Mouse (Mus musculus): ENCODE measurements around the gene Utp14b. TPM values are rescaled to one million over a fixed set of nuclear protein-coding genes. Genes with fewer than 3 reads are reported as not detected.

Utp14b gene
- polyA plus RNA-seq, 1 experiment from 2014 or later: 1.8 TPM

DNA sequence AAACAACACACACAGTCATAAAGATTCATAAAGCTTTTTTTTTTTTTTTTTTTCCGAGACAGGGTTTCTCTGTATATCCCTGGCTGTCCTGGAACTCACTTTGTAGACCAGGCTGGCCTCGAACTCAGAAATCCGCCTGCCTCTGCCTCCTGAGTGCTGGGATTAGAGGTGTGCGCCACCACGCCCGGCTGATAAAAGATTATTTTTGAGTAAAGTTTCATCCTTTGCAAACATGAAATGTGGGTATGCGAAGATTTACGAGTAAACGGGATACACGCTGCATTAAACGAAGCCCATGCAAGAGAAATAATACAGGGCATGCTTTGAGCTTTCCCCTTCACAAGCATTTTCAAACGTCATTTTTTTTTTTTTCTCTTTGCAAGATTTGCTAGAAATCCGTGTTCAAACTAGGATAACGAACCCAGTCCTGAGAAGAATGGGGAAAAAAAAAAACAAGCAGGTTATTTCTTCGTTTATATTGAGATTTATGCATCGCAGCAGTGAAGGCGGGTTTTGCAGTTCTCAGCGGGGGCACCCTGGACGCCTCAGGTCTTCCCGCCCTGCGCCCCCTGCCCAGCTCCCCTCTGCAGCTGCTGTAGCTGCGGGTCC is 713 bp upstream of the Utp14b start:
- Histone ChIP-seq H3K27ac (replicated peaks) (peak overlapping the region; percentile 96), H3K27me3 (no peaks in the 10 kb centered on the region), H3K9me3 (no peaks in the 10 kb centered on the region), H3K4me2 (replicated peaks) (peak overlapping the region; percentile 48), H3K4me1 (peaks cover 35% of the 10 kb centered on the region), H3K9ac (replicated peaks) (peak overlapping the region; percentile 68), H3K36me3 (no peaks in the 10 kb centered on the region), H3K4me3 (peak overlapping the region; percentile 66)
- WGBS: 26% methylated on average over 22 of the region's 22 CpGs
- no peak for ATAC-seq (replicated peaks)

DNA sequence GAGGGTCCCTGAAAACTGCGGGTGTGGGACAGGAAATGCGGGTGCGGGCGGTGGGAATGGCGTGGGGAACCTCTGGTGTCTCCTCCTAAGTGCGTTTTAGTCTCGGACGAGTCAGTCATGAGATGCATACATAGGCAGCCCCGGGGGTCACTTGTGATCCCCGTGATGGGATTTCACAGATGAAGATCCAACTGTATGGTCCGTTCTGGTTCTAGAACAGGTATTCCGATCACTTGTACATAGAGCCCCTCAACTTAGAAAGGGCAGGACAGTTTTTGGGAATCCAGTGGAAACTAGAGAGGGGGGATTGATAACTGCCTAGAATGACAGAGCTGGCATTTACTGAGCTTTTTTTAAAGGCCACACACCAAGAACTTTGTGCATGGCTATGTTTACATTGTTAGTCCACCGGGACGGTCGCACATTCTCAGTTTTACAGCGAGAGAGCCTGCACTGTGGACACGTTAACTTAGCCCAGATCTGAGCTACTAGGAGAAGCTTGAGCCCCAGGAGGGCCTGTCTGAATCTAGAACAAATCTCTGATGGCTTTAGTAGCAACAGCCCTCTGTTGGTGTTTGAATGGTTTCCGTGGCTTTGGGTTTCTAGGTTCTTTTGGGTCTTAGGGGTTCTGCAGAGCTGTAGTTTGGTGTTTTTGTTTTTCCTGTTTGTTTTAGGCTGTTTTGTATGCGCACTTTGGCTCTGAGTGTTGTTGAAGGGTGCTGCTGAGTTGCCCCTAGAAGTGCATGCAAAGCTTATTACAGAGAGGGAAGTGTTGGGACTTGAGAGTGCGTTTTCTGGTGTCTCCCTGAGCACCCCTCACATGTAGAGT is 817 bp downstream of the Utp14b start:
- H3K4me2 ChIP-seq (replicated peaks): peak overlapping the region; percentile 65
- no peaks in the 10 kb centered on the region for H3K36me3 ChIP-seq
- H3K27ac ChIP-seq (replicated peaks): peak overlapping the region; percentile 96
- H3K4me3 ChIP-seq: peak overlapping the region; percentile 66
- peaks cover 35% of the 10 kb centered on the region for H3K4me1 ChIP-seq
- H3K9ac ChIP-seq (replicated peaks): peak overlapping the region; percentile 87
- under 1% methylated on average over 20 of the region's 20 CpGs for WGBS
- no peak for ATAC-seq (replicated peaks)
- no peaks in the 10 kb centered on the region for H3K9me3 ChIP-seq
- no peaks in the 10 kb centered on the region for H3K27me3 ChIP-seq

DNA sequence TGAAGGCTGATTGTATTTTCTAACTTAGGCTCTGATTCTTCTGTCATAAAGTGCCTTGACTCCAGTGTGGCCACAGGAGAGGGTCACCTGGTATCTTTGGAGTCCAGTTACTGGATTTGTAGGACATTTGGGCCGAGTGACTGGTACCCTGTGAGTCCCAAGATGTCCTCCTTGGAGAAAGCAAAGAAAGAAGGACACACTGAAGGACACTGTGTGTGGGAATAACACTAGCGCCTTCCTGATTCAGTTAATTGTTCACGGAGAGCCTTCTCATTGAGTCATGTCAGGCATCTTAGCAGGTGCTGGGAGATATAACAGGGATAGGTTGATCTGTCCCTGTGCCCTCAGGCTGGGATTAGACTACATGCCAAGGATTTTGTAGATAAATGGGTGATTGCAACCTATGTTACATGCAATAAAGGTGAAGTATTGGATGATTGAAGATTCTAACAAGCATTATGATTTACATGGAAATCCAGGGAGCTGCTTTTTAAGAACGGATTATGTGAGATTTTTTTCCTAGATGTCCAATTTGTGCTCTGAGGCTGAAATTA is 1.5 kb downstream of the Utp14b start:
- Histone ChIP-seq H3K9ac (replicated peaks) (peak overlapping the region; percentile 87), H3K27ac (replicated peaks) (no peak overlapping the region), H3K4me3 (peak overlapping the region; percentile 66), H3K9me3 (no peaks in the 10 kb centered on the region), H3K4me2 (replicated peaks) (peak overlapping the region; percentile 65), H3K4me1 (peaks cover 35% of the 10 kb centered on the region), H3K27me3 (no peaks in the 10 kb centered on the region), H3K36me3 (peaks cover 2% of the 10 kb centered on the region; the same call in 1 of the 2 replicates)
- whole genome bisulfite sequencing: 17% methylated on average over 4 of the region's 4 CpGs
- ATAC-seq (replicated peaks): no peak

DNA sequence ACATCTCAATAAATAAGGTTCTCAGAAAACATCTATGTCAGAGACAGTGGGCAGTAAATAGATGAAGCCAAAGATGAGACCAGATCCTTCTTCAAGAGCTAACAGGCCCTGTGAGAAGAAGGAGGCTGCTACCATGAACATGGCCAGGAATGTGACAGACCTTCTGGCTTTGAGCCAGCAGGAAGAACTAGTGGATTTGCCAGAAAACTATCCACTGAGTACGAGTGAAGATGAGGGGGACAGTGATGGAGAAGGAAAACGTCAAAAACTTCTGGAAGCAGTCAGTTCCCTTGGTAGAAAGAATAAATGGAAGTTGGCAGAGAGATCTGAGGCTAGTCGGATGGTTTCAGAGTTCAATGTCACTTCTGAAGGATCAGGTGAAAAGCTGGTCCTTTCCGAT is 6.5 kb downstream of the Utp14b start:
- H3K36me3 ChIP-seq: peaks cover 26% of the 10 kb centered on the region
- no peak overlapping the region for H3K4me3 ChIP-seq
- H3K9me3 ChIP-seq: no peaks in the 10 kb centered on the region
- peaks cover 20% of the 10 kb centered on the region for H3K4me1 ChIP-seq
- no peaks in the 10 kb centered on the region for H3K27me3 ChIP-seq
- no peak overlapping the region for H3K27ac ChIP-seq (replicated peaks)
- no peak overlapping the region for H3K4me2 ChIP-seq (replicated peaks)
- H3K9ac ChIP-seq (replicated peaks): no peak overlapping the region
- WGBS: 87% methylated on average over 4 of the region's 4 CpGs
- ATAC-seq (replicated peaks): no peak

DNA sequence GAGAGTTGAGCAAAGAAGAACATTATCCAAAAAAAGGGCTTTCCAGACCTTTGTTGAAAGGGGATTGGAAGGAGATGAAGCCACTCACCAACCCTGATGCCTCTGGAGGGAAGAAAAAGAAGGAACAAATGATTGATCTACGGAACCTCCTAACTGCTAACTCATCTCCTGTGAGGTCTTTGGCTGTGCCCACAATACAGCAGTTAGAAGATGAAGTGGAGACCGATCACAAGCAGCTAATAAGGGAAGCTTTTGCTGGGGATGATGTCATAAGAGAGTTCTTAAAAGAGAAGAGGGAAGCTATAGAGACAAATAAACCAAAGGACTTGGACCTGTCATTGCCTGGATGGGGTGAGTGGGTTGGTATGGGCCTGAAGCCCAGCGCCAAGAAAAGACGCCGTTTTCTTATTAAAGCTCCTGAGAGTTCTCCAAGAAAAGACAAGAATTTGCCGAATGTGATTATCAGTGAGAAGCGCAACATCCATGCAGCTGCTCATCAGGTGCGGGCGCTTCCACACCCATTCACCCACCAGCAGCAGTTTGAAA is 8.2 kb downstream of the Utp14b start:
- Histone ChIP-seq H3K27ac (replicated peaks) (no peak overlapping the region), H3K9ac (replicated peaks) (no peak overlapping the region), H3K4me2 (replicated peaks) (no peak overlapping the region), H3K9me3 (no peaks in the 10 kb centered on the region), H3K4me3 (no peak overlapping the region), H3K27me3 (no peaks in the 10 kb centered on the region), H3K36me3 (peaks cover 26% of the 10 kb centered on the region), H3K4me1 (peaks cover 4% of the 10 kb centered on the region; the same call in 1 of the 2 replicates)
- no peak for ATAC-seq (replicated peaks)
- WGBS: 93% methylated on average over 9 of the region's 9 CpGs

DNA sequence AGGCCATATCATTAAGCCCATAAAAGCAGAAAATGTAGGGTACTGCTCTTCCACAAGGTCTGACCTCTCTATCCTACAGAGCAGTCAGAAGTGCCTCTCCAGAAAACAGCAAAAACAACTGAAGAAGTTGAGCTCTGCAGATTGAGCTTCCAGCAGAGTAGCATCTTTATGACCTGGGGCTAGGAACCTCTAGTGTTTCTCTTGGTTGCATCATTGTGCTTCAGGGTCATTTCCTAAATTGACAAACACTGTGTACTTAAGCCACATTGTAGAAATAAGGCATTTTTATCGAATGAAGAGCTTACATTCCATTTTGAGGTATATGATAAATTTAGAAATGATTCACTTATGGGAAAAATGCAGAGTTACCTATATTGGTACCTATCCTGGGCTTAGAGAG is 8.7 kb downstream of the Utp14b start:
- Histone ChIP-seq H3K4me1 (no peaks in the 10 kb centered on the region), H3K9me3 (no peaks in the 10 kb centered on the region), H3K27me3 (no peaks in the 10 kb centered on the region), H3K27ac (replicated peaks) (no peak overlapping the region), H3K36me3 (peaks cover 26% of the 10 kb centered on the region), H3K4me3 (no peak overlapping the region), H3K9ac (replicated peaks) (no peak overlapping the region), H3K4me2 (replicated peaks) (no peak overlapping the region)
- WGBS: 95% methylated on average over 1 of the region's 1 CpGs
- no peak for ATAC-seq (replicated peaks)

DNA sequence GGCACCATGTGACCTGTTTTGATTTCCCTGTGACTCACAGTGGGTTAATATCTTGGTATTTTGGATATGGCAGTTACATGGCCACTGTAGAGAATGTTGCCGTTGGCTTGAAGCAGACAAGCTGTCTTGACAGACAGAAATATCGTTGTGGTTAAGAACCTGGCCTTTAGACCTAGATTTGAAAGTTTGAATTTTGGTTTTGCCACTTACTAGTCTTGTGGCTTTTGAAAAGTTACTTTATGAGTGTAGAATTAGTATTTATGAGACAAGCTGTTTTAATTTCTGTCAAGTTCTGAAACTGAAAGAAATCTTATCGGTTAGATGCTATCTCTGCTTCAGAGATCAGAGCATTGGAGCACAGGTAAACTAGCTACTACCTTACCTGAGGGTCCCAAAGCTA is 24.5 kb downstream of the Utp14b start:
- no peak overlapping the region for H3K4me3 ChIP-seq
- no peaks in the 10 kb centered on the region for H3K9me3 ChIP-seq
- ATAC-seq (replicated peaks): no peak
- no peak overlapping the region for H3K9ac ChIP-seq (replicated peaks)
- no peaks in the 10 kb centered on the region for H3K4me1 ChIP-seq
- H3K27me3 ChIP-seq: no peaks in the 10 kb centered on the region
- no peak overlapping the region for H3K4me2 ChIP-seq (replicated peaks)
- H3K27ac ChIP-seq (replicated peaks): no peak overlapping the region
- peaks cover 4% of the 10 kb centered on the region; the same call in 1 of the 2 replicates for H3K36me3 ChIP-seq
- WGBS: 93% methylated on average over 3 of the region's 3 CpGs

DNA sequence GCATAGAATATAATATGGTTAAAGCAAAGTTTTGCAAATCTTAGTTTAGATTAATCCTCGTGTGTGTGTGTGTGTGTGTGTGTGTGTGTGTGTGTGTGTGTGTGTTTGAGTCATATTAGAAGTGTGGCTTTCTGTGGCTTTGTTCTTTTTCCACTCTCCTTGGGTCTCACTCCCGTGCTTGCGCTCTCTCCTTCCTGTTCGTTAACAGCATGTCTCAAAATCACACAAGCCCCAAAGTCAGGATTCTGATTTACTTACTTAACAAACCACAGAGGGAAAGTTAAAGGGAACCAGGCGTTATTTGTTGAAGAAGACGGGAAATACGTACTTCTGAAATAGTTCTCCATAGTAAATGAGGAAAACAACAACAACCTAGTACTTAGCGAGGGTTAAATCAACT is 26.3 kb downstream of the Utp14b start:
- Histone ChIP-seq H3K4me1 (no peaks in the 10 kb centered on the region), H3K9me3 (no peaks in the 10 kb centered on the region), H3K9ac (replicated peaks) (no peak overlapping the region), H3K4me3 (no peak overlapping the region), H3K36me3 (peaks cover 4% of the 10 kb centered on the region; the same call in 1 of the 2 replicates), H3K4me2 (replicated peaks) (no peak overlapping the region), H3K27me3 (no peaks in the 10 kb centered on the region), H3K27ac (replicated peaks) (no peak overlapping the region)
- ATAC-seq (replicated peaks): no peak
- 83% methylated on average over 8 of the region's 8 CpGs for WGBS

DNA sequence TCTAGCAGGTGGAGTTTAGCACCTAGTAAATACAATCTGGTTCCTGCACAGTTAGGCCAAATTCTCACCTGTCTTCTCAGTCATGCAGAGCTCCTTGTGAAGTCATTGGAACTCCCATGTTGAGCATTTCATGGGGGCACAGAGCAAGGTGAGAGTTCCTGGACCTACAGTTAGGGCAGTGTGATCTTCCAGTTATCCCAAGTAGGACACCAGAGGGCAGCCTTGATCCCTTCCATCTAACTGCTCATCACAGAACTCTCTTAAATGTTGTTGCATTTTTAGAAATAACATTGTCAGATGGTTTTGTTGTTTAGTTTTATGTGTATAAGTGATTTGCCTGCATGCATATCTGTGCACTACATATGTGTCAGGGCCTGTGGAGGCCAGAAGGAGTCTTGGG is 29.0 kb downstream of the Utp14b start:
- no peak overlapping the region for H3K27ac ChIP-seq (replicated peaks)
- no peaks in the 10 kb centered on the region for H3K9me3 ChIP-seq
- peaks cover 12% of the 10 kb centered on the region for H3K36me3 ChIP-seq
- no peak overlapping the region for H3K9ac ChIP-seq (replicated peaks)
- no peak for ATAC-seq (replicated peaks)
- H3K4me1 ChIP-seq: no peaks in the 10 kb centered on the region
- no peak overlapping the region for H3K4me2 ChIP-seq (replicated peaks)
- no peaks in the 10 kb centered on the region for H3K27me3 ChIP-seq
- H3K4me3 ChIP-seq: no peak overlapping the region

DNA sequence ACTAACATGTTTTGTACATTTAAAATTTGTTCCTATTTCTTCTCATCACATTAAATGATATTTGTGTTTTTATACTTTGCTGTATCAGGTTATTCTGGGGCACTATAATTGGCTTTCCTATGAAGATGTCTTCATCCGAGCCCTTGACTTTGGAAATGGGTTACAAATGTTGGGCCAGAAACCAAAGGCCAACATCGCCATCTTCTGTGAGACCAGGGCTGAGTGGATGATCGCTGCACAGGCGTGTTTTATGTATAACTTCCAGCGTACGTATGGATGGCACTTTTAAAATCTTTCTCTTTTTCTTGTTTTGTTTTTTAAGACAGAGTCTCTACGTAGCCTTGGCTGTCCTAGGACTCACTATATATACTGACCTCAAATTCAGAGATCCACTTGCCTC is 30.3 kb downstream of the Utp14b start:
- H3K4me3 ChIP-seq: no peak overlapping the region
- H3K4me1 ChIP-seq: no peaks in the 10 kb centered on the region
- H3K27ac ChIP-seq (replicated peaks): no peak overlapping the region
- no peak overlapping the region for H3K9ac ChIP-seq (replicated peaks)
- H3K27me3 ChIP-seq: no peaks in the 10 kb centered on the region
- WGBS: 89% methylated on average over 7 of the region's 7 CpGs
- ATAC-seq (replicated peaks): no peak
- no peaks in the 10 kb centered on the region for H3K9me3 ChIP-seq
- no peak overlapping the region for H3K4me2 ChIP-seq (replicated peaks)
- peaks cover 24% of the 10 kb centered on the region for H3K36me3 ChIP-seq

DNA sequence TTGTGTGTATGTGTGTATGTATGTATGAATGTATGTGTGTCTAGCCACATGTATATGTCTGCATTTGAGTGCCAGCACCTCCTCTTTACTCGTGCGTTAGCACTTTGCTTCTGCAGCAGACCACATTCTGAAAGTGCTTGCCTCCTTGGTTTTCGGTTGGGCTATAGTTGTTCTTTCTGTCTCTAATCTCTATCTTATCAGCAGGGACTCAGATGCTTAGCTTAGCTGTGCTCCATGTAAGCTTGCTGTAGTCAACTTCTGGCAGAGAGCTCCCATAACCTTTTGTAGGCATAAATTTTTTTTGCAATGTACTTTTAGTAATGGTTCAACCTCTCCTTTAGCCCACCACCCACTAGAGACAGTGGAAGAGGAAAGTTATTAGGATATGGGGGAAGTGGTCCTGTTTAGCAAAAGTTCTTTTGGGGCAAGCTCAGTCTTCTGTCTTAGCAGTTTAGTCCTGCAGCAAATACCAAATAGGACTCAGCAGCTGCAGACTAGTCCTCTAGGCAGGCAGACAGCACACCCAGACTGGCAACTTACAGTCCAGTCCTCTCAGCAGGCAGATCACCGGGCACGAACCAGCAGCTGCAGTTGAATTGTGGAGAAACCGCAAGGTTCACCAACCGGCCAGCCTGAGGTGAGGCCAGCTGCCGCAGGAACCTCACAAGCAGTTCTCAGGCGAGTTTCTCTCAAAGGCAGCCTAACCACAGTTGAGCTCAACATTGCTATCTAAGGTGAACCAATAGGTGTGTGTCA is 36.8 kb downstream of the Utp14b start:
- no peak overlapping the region for H3K4me3 ChIP-seq
- H3K9ac ChIP-seq (replicated peaks): no peak overlapping the region
- H3K27me3 ChIP-seq: no peaks in the 10 kb centered on the region
- 92% methylated on average over 9 of the region's 9 CpGs for WGBS
- no peak overlapping the region for H3K4me2 ChIP-seq (replicated peaks)
- no peaks in the 10 kb centered on the region for H3K4me1 ChIP-seq
- no peaks in the 10 kb centered on the region for H3K9me3 ChIP-seq
- H3K27ac ChIP-seq (replicated peaks): no peak overlapping the region
- ATAC-seq (replicated peaks): no peak
- H3K36me3 ChIP-seq: peaks cover 58% of the 10 kb centered on the region

DNA sequence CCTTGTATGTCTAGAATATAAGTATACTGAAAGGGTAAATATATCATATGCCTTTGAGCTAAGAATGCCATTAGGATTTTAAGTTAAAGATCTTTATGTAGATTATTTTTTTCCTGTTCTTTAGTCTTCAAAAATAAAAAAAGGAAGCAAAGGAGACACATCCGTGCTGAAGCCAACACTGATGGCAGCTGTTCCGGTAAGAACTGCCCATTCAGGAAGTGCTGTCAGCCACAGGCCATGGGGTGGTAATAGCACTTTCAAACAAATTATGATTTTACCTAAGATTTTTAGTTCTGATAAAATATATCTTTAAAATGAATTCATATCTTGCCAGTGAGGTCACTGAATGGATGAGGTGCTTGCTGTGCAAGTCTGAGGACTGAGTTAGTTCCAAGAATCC is 38.5 kb downstream of the Utp14b start:
- H3K4me1 ChIP-seq: no peaks in the 10 kb centered on the region
- H3K9me3 ChIP-seq: no peaks in the 10 kb centered on the region
- peaks cover 61% of the 10 kb centered on the region for H3K36me3 ChIP-seq
- no peak overlapping the region for H3K4me2 ChIP-seq (replicated peaks)
- no peaks in the 10 kb centered on the region for H3K27me3 ChIP-seq
- no peak overlapping the region for H3K9ac ChIP-seq (replicated peaks)
- no peak overlapping the region for H3K4me3 ChIP-seq
- no peak for ATAC-seq (replicated peaks)
- 93% methylated on average over 2 of the region's 2 CpGs for WGBS
- no peak overlapping the region for H3K27ac ChIP-seq (replicated peaks)
